Mouse (Mus musculus) right cerebral cortex, adult 18-20 months (tissue): ENCODE measurements around the gene Rnf166.

Source experiments
- DNase-seq: peaks from one replicate; pipeline ENCODE4 v3.0.0; 2022; ENCODE audit warnings: mixed read lengths

Gene Rnf166

DNA sequence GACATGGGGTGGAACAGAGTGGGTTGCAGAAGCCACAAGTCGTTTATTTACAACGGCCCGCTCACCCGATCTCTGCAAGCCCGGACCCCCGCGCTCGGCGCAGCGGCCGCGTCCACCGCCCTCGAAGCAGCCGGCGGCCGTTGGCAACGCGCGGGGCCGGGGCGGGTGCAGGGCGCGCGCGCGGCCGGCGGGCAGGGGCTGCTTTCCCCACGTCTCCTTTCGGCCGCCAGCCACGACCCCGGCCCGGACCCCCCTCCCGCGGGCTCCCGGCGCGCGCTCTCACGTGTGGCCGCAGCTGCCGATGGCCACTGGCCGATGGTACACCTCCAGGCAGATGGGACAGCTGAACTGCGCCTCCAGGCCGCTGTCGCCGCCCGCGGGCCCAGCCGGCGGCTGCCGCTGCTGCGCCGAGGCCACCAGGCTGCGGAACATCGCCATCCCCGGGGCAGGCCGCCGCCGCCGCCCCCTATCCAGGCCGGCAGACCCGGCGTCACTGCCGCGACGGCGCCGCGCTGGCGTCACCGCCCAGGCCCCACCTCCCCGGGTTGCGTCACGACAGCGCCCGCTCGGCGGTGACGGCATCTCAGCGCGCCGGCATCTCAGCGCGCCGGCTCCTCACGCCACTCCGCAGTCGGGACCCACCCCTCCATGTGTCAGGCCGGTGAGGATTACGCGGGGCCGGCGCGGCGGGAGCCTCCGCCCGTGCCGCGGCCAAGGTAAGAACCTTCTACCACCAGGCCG, at the start of gene Rnf166, which contains the start of gene Ctu2:
Gene Rnf166 (minus strand): TSS at position 485 of the 741 bp plus-strand sequence.
Gene Ctu2 (plus strand): TSS at position 564 of the 741 bp plus-strand sequence.
- DNase-seq, result peak; percentile 93

DNA sequence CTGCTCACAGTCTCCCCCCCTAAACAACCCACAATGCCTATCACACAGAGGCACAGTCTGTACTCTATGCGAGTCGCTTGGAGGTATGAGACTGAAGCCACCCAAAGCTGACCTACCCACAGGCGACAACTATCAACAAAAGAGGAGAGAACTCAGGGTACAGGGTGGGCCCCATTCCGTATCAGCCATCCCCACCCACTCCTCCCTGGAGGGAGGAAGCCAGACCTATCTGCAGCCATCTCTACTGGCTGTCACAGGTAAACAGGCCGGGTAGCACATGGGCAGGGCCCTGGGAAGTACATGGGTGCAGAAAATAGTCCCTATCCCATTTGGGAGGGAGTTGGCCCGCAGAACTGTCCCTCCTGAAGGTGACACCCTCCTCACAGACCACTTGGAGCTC, 49.1 kb upstream of the Rnf166 start:
- DNase-seq, result no peak

GRCm38 (mm10) chr8:122524506-122524905, 48.6 kb upstream of the Rnf166 start:
- no peak for DNase-seq

- peak; percentile 14 for DNase-seq
These were observed 47.9 kb upstream of the Rnf166 start for GRCm38 (mm10) chr8:122523652-122524360.

GRCm38 (mm10) chr8:122522796-122523651, 47.2 kb upstream of the Rnf166 start:
- DNase-seq, result no peak

DNA sequence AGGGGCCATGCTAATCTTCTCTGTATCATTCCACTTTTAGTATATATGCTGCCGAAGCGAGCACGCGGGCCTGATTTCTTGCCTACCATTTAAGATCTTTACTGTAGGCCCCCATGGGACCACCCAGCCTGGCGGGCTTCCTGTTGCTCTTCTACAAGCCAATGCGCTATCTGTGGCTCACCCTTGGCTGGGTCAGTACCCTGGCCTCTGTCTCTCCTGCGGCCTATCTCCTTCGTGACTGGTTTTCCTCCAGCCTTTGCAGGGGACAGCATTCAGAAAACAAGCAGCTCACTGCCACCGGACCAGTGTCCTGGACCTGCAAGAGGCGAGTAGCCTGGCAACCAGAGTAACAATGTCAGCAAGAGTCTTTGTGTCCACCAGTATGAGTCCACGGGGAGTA, 44.7 kb upstream of the Rnf166 start:
- DNase-seq, result no peak

DNA sequence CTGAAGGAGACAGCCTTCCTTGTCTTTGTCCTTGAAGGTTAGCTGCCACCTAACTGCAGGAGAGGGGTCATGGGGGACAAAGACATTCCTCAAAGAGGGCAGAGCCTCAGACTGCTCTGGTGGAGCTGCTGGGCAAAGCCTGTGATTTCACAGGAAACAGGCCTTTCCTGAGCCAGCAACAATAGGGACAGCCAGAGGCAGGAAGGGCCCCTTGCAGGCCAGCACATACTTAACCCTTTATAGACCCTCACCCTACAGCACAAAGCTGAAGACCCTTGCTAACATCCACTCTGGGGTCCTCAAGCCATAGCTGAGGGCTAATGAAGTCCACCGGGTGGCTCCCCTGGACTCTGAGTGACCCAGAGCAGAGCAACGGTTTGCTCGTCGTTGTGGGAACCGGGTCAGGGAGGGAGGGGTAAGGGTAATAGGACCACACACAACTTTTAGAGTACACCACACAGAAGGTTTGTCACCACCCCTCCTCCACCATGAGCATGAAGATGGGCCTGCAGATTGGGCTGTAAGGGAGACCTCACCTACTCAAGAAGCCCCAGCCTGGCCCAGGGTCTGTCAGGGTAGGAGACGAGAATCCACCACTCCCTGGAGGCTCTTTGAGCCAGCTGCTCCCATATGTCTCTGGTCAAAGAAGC, 41.8 kb upstream of the Rnf166 start:
- no peak for DNase-seq

GRCm38 (mm10) chr8:122515699-122516098, 39.8 kb upstream of the Rnf166 start:
- no peak for DNase-seq

GRCm38 (mm10) chr8:122512392-122512791, 36.5 kb upstream of the Rnf166 start:
- DNase-seq, result no peak

DNA sequence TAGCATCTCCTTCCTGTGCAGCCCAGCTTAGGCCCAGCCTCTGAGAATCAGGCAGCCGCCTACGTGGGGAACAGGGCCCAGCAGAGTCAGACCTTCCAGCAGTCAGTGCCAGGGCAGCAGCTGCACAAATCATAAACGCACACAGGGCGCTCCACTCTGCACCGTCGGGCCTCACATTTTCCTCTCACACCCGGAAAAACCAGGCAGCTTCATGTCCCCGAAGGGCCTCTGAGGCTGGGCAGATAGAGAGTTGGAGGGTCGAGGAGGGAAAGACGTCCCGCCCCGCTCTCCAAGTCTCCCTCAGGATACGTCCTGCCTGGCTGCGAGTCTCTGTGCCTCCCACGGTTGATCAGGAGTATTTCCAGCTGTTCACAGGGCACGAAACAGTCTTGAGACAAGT, 35.7 kb upstream of the Rnf166 start:
- no peak for DNase-seq

- DNase-seq, result peak; percentile 64
These were observed 25.0 kb upstream of the Rnf166 start for GRCm38 (mm10) chr8:122500856-122501255.

- DNase-seq, result no peak
These were observed 22.0 kb upstream of the Rnf166 start for GRCm38 (mm10) chr8:122497912-122498311.

DNA sequence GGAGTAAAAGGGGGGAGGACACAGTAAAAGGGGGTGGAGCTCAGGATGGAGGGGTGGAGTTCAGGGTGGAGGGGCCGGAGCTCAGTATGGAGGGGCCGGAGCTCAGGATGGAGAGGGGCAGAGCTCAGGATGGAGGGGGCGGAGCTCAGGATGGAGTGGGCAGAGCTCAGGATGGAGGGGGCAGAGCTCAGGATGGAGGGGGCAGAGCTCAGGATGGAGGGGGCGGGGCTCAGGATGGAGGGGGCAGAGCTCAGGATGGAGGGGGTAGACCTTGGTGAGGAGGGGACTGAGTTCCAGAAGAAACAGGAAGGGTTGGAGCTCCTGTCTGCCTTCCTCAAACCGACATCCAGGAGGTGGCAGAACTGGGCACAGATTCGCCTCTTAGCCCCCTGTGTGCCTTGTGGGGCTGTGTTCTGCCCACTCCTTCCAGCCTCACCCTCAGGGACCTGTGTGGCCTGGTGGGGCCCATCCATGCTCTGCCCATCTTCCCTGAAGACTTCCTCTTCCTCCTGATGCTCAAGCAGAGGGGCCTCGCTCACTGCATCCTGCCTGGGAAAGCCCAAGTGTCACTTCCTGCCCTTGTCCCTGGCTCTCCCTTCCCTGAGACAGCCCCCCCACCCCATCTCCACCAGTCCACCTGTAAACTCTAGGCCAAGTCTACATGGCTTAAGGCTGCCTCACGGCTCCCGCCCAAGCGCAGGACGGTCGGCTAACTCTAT, 21.3 kb upstream of the Rnf166 start:
- DNase-seq, result no peak

- no peak for DNase-seq
These were observed 12.5 kb upstream of the Rnf166 start for GRCm38 (mm10) chr8:122488387-122488786.

- no peak for DNase-seq
These were observed 9.0 kb upstream of the Rnf166 start for GRCm38 (mm10) chr8:122484831-122485230.

DNA sequence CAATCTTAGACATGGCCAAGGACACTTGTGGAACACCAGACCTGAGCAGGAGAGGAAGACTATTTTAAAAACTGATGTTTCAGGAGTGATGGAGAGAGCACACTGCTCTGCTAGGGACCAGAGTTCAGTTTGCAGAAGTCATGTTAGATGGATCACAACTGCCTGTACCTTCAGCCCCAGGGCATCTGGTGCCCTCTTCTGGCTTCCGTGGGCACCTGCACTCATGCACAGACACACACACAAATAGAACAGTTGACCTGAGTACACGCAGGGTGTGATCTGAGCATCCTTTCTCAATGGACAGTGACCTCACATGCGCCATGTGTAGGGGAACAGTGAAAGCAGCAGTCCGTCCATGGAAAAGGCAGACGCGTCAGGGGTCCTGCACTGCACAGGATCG, 8.0 kb upstream of the Rnf166 start:
- DNase-seq, result no peak

DNA sequence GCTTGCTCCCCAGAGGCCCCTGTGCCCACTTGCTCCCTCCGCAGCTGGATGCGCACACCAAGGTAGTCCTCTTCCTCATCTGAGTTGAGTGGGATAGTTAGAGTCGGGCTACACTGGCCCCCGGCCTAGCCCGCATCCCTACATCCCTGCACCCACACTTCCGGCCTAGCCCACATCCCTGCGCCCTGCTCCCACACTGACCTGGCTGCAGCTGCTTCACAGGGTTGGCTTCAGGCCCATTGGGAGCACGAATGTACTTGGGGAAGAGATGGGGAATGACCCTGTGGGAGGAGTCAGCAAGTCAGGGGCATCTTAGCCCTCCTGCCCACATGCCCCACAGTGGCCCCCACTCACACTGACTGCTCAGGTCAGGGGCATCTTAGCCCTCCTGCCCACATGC, 6.6 kb upstream of the Rnf166 start:
- DNase-seq, result no peak

GRCm38 (mm10) chr8:122474951-122475560, 808 bp downstream of the Rnf166 start:
- DNase-seq, result peak; percentile 48

DNA sequence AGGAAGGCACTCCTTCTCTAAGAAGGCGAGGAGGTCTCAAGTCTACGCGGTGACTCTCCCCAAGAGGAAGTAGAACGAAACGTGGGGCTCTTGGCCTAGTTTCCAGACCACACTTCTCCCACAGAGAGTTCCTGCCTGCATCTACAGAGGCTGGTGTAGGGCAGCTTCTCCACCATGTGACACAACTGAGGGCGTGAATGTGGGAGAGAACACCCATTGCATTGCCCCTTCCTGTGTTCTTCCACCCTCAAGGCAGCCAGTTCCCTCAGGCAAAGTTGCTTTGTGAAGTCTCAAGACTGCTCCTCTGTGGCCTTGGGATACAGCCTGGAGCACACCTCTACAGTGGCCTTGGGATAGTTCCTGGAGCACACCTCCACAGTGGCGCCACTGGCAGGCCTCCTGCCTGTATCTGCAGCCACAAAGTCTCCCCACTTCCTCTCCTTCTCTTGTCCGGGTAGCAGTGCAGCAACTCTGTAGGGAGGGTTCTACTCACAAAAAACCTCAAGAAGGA, 1.9 kb downstream of the Rnf166 start:
- DNase-seq, result peak; percentile 46

DNA sequence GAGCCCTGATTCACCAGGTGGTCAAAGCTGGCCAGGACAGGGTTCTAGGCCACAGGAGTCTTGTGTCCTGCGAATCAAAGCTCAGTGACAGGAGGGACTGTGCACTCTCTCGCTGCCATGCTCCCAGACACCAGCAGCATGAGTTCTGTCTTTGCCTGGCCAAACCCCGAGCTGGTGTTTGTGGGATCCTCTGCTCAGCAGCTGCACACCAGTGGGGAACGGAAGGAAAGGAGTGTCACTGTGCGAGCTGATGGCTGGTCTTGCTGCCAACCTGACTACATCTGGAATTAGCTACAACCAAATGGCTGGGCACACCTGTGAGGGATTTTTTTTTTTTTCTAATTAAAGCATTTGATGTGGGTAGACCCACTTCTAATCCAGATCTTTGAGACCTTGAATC, 5.2 kb downstream of the Rnf166 start:
- no peak for DNase-seq

DNA sequence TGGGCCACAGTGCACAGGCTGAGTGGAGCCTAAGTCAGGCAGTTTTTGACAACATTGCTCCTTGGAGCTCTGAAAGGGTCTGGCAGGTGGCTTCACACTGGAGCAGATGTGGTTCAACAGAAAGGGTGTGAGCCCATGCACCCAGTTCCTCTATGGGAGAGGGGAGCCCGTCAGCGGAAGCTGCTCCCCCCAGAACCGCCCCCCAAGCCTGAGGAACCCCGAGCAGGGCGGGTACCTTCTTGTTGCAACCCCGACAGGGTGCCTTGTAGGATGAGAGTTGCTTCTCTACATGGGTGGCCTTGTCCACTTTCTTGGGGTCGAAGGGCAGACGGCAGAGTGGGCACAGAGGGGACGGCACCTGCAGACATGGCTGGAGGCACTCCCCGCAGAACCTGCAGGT, 5.9 kb downstream of the Rnf166 start:
- DNase-seq, result no peak
